In the genomic region with DNA sequence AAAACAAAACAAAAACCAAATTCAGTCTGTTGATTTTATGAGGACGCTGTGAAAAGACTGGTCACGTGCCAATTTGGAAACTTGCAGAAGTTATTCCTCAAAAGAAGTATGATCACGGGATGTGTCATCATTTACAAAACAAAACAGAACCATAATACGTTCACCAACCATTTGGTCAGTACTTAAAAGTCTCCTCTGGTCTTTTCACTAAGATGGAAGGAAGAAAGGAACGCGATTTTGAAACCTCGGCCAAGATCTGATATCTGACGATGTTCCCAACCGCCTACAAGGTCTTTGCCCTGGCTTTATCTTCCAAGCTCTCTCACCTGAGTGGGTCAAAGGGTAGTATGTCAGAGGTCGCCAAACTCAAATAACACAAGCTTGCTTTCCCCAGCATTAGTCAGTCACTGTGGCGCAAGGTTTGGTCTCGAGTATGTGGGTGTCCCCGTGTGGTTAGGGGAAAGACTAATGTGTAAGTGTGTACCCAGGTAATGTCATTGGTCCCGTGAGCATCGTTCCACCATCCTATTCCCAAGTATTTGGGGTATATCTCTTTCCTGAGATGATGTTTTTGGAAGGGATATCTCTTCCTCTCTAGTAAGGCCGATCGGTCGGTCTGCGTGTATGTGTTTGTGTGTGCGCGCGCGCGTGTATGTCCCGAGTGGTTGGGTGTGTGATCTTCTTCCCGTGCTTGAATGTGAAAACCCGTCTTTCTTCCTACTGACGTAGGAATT, we compare ENCODE assay signal across 8 mouse cellular contexts. TPM values are rescaled to one million over a fixed set of nuclear protein-coding genes. Genes with fewer than 3 reads are reported as not detected.
DNase-seq lines count a peak whose midpoint lies in the region; ATAC-seq and TF ChIP-seq lines count a peak whose summit lies in the region.

No protein-coding gene starts in this region.

- 22% methylated on average over 28 of the region's 28 CpGs for WGBS in forebrain, embryonic 12.5 days
- WGBS in hindbrain, postnatal 0 days: 29% methylated on average over 28 of the region's 28 CpGs
- WGBS in liver, embryonic 13.5 days (ENCODE audit: insufficient replicate concordance): 16% methylated on average over 28 of the region's 28 CpGs
- WGBS in neural tube, embryonic 12.5 days: 23% methylated on average over 28 of the region's 28 CpGs

- peak overlapping the region; percentile 59 for H3K4me3 ChIP-seq in forebrain, embryonic 12.5 days (replicated peaks)
- peak overlapping the region; percentile 54 for H3K4me3 ChIP-seq in hindbrain, postnatal 0 days (ENCODE audit: low read length)
- H3K4me3 ChIP-seq in liver, embryonic 13.5 days (replicated peaks): peak overlapping the region; percentile 72
- peak overlapping the region; percentile 56 for H3K4me3 ChIP-seq in neural tube, embryonic 12.5 days

- no peaks in the 10 kb centered on the region for H3K36me3 ChIP-seq in forebrain, embryonic 12.5 days (replicated peaks)
- no peaks in the 10 kb centered on the region for H3K36me3 ChIP-seq in hindbrain, postnatal 0 days (ENCODE audit: insufficient read depth, low read length)
- peaks cover 6% of the 10 kb centered on the region; the same call in 1 of the 2 replicates for H3K36me3 ChIP-seq in liver, embryonic 13.5 days
- no peaks in the 10 kb centered on the region for H3K36me3 ChIP-seq in neural tube, embryonic 12.5 days

- peak overlapping the region; percentile 56 for H3K4me2 ChIP-seq in forebrain, embryonic 12.5 days
- peak overlapping the region; percentile 52 for H3K4me2 ChIP-seq in hindbrain, postnatal 0 days (ENCODE audit: low read depth, low read length)
- H3K4me2 ChIP-seq in liver, embryonic 13.5 days: peak overlapping the region; percentile 73
- H3K4me2 ChIP-seq in neural tube, embryonic 12.5 days (replicated peaks): peak overlapping the region; percentile 63

- ATAC-seq in cerebellum, adult (ENCODE audit: insufficient number of reproducible peaks, low FRiP score, low TSS enrichment): 0 out of 2 replicates have a peak, but pooled peaks have one; percentile 2
- ATAC-seq in forebrain, embryonic 12.5 days (ENCODE audit: low FRiP score): peak; percentile 42
- ATAC-seq in hindbrain, postnatal 0 days: 0 out of 2 replicates have a peak, but pooled peaks have one; percentile 3
- ATAC-seq in liver, embryonic 13.5 days (ENCODE audit: low read depth): peak; percentile 30
- peak; percentile 39 for ATAC-seq in neural tube, embryonic 12.5 days (ENCODE audit: low FRiP score, low read depth)

- H3K27me3 ChIP-seq in forebrain, embryonic 12.5 days: peaks cover 4% of the 10 kb centered on the region; the same call in 1 of the 2 replicates
- no peaks in the 10 kb centered on the region for H3K27me3 ChIP-seq in hindbrain, postnatal 0 days (ENCODE audit: insufficient read depth, low read length)
- no peaks in the 10 kb centered on the region for H3K27me3 ChIP-seq in liver, embryonic 13.5 days
- H3K27me3 ChIP-seq in neural tube, embryonic 12.5 days (replicated peaks): no peaks in the 10 kb centered on the region

- peak overlapping the region; percentile 68 for H3K9ac ChIP-seq in forebrain, embryonic 12.5 days
- peak overlapping the region; percentile 66 for H3K9ac ChIP-seq in hindbrain, postnatal 0 days (replicated peaks; ENCODE audit: low read length)
- H3K9ac ChIP-seq in liver, embryonic 13.5 days: peak overlapping the region; percentile 78
- H3K9ac ChIP-seq in neural tube, embryonic 12.5 days: peak overlapping the region; percentile 67

- no peak for TF ChIP-seq CTCF in hindbrain, postnatal 0 days (IDR thresholded peaks at IDR 0.05; ENCODE audit: low read depth)

- H3K4me1 ChIP-seq in forebrain, embryonic 12.5 days: peaks cover 4% of the 10 kb centered on the region
- H3K4me1 ChIP-seq in hindbrain, postnatal 0 days (ENCODE audit: insufficient read depth, low read length): no peaks in the 10 kb centered on the region
- H3K4me1 ChIP-seq in liver, embryonic 13.5 days (replicated peaks): peaks cover 20% of the 10 kb centered on the region
- H3K4me1 ChIP-seq in neural tube, embryonic 12.5 days: peaks cover 2% of the 10 kb centered on the region; the same call in 1 of the 2 replicates

- H3K27ac ChIP-seq in forebrain, embryonic 12.5 days: no peak overlapping the region
- peak overlapping the region; percentile 76 for H3K27ac ChIP-seq in hindbrain, postnatal 0 days
- peak overlapping the region; percentile 68 for H3K27ac ChIP-seq in liver, embryonic 13.5 days
- no peak overlapping the region for H3K27ac ChIP-seq in neural tube, embryonic 12.5 days

- no peaks in the 10 kb centered on the region for H3K9me3 ChIP-seq in forebrain, embryonic 12.5 days
- no peaks in the 10 kb centered on the region for H3K9me3 ChIP-seq in hindbrain, postnatal 0 days (ENCODE audit: low read length)
- no peaks in the 10 kb centered on the region for H3K9me3 ChIP-seq in liver, embryonic 13.5 days (replicated peaks)
- no peaks in the 10 kb centered on the region for H3K9me3 ChIP-seq in neural tube, embryonic 12.5 days

- DNase-seq in cerebellum, adult 9-11 months: no peak
- DNase-seq in urinary bladder, postnatal 25 days (ENCODE audit: low spot score): peak; percentile 7
- no peak for DNase-seq in urinary bladder, postnatal 10 days (ENCODE audit: low spot score)
- DNase-seq in hindbrain, postnatal 0 days (ENCODE audit: low spot score): peak; percentile 36
- DNase-seq in liver, embryonic 13.5 days: peak; percentile 11

RNA-seq across cellular contexts. Expression of a gene that starts 0.9 kb away (rescaled TPM):
- polyA plus RNA-seq in forebrain, embryonic 12.5 days (2016; fragmentation: Nextera tagmentation; extraction: Ambion mirVana): 46.3 and 46.7 TPM in 2 replicates
- 29.5 and 42.7 TPM in 2 replicates for total RNA-seq in hindbrain, postnatal 0 days (2014; rRNA removed)
- polyA plus RNA-seq in hindbrain, postnatal 0 days (2015; fragmentation: Nextera tagmentation; extraction: Ambion mirVana): 65.2 and 67.2 TPM in 2 replicates
- polyA plus RNA-seq in liver, embryonic 13.5 days (2015; fragmentation: Nextera tagmentation; extraction: Ambion mirVana): 24.4 and 29.7 TPM in 2 replicates
- polyA plus RNA-seq in neural tube, embryonic 12.5 days (2016; fragmentation: Nextera tagmentation; extraction: Ambion mirVana): 50.5 and 53.1 TPM in 2 replicates

RNA-seq across cellular contexts. Expression of a gene that starts 38.3 kb away (rescaled TPM):
- polyA plus RNA-seq in forebrain, embryonic 12.5 days (2016; fragmentation: Nextera tagmentation; extraction: Ambion mirVana): 8.8 and 9.3 TPM in 2 replicates
- 4.3 and 5.6 TPM in 2 replicates for total RNA-seq in hindbrain, postnatal 0 days (2014; rRNA removed)
- 7.1 TPM in 2 replicates for polyA plus RNA-seq in hindbrain, postnatal 0 days (2015; fragmentation: Nextera tagmentation; extraction: Ambion mirVana)
- polyA plus RNA-seq in liver, embryonic 13.5 days (2015; fragmentation: Nextera tagmentation; extraction: Ambion mirVana): 2.6 and 3.7 TPM in 2 replicates
- polyA plus RNA-seq in neural tube, embryonic 12.5 days (2016; fragmentation: Nextera tagmentation; extraction: Ambion mirVana): 8.7 and 9.5 TPM in 2 replicates

RNA-seq across cellular contexts. Expression of a gene that starts 38.4 kb away (rescaled TPM):
- 45.1 and 49.2 TPM in 2 replicates for polyA plus RNA-seq in forebrain, embryonic 12.5 days (2016; fragmentation: Nextera tagmentation; extraction: Ambion mirVana)
- total RNA-seq in hindbrain, postnatal 0 days (2014; rRNA removed): 32.8 and 37.7 TPM in 2 replicates
- polyA plus RNA-seq in hindbrain, postnatal 0 days (2015; fragmentation: Nextera tagmentation; extraction: Ambion mirVana): 101 and 104 TPM in 2 replicates
- polyA plus RNA-seq in liver, embryonic 13.5 days (2015; fragmentation: Nextera tagmentation; extraction: Ambion mirVana): 14.3 and 16.9 TPM in 2 replicates
- polyA plus RNA-seq in neural tube, embryonic 12.5 days (2016; fragmentation: Nextera tagmentation; extraction: Ambion mirVana): 55.8 and 62.9 TPM in 2 replicates

RNA-seq across cellular contexts. Expression of a gene that starts 39.6 kb away (rescaled TPM):
- polyA plus RNA-seq in forebrain, embryonic 12.5 days (2016; fragmentation: Nextera tagmentation; extraction: Ambion mirVana): 13.3 and 14.2 TPM in 2 replicates
- 3.7 and 4.5 TPM in 2 replicates for total RNA-seq in hindbrain, postnatal 0 days (2014; rRNA removed)
- 3.9 and 4.0 TPM in 2 replicates for polyA plus RNA-seq in hindbrain, postnatal 0 days (2015; fragmentation: Nextera tagmentation; extraction: Ambion mirVana)
- 3.3 and 4.0 TPM in 2 replicates for polyA plus RNA-seq in liver, embryonic 13.5 days (2015; fragmentation: Nextera tagmentation; extraction: Ambion mirVana)
- polyA plus RNA-seq in neural tube, embryonic 12.5 days (2016; fragmentation: Nextera tagmentation; extraction: Ambion mirVana): 11.5 and 12.1 TPM in 2 replicates

Comparison
In these comparisons a context has a peak if more than half of its experiments do, and no peak if none do; other contexts are left out.
1. DNase-seq: peak in urinary bladder, postnatal 25 days (single experiment), hindbrain, postnatal 0 days (single experiment) and liver, embryonic 13.5 days (single experiment); none in cerebellum, adult 9-11 months (single experiment) and urinary bladder, postnatal 10 days (single experiment).
2. H3K27ac ChIP-seq: peak in hindbrain, postnatal 0 days (single experiment) and liver, embryonic 13.5 days (single experiment); none in forebrain, embryonic 12.5 days (single experiment) and neural tube, embryonic 12.5 days (single experiment).
3. Peak in every context shown above with its lines, with median percentiles within 50 percentile points of each other: ATAC-seq, H3K4me2 ChIP-seq, H3K4me3 ChIP-seq and H3K9ac ChIP-seq.